Mouse (Mus musculus): ENCODE measurements around the gene Dppa3. TPM values are rescaled to one million over a fixed set of nuclear protein-coding genes. Genes with fewer than 3 reads are reported as not detected.
A peak's percentile ranks its signal among the peaks of the same experiment; 100 is the strongest.

Dppa3 gene
- polyA plus RNA-seq, 1 experiment, result 0.17 TPM

DNA sequence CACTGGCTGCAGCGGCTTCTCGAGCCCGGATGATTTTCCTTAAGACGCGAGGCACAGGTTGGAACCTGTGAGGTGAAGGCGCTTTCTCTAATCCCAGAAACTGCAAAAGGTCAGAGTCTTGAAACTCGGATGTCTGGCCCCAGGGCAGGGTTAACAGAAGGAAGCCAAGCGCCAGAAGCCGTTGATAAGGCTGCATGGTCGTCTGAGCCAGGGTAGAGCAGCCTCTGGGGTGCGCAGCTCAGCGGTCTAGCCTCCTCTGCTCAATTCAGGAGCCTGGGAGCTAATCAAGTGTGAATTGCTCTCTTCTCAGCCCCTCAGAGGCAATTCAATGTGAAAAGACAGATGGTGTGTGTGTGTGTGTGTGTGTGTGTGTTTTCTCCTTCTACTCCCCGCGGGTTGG lies 16.4 kb upstream of the Dppa3 start, which contains the start of gene Gdf3:
Gene Gdf3, minus strand, starts transcription at position 317 of the 400 bp plus-strand sequence.
- H3K27ac ChIP-seq (ENCODE audit: control insufficient read depth, insufficient read depth, low read depth, low read length), result no peak within 1 kb of the TSS

DNA sequence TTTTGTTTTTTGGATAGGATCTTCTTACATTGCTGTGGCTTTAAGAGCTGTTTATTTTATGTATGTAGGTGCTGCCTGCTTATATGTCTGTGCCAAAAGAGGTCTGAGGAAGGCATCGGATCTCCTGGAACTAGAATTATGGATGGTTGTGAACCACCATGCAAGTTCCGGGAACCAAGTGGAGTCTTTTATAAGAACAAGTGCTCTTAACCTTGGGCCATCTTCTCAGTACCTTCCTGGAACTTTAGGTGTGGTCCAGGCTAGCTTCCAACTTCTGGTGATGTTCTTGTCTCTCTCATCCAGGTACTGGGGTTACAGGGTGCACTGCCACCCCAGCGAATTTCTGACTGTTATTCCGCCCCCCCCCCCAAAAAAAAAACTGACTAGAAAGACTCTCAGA lies 13.8 kb upstream of the Dppa3 start:
- no peak overlapping the region for H3K4me3 ChIP-seq (ENCODE audit: control insufficient read depth, low read depth, low read length)
- no peak for TF ChIP-seq POLR2A (IDR thresholded peaks at IDR 0.05; ENCODE audit: control insufficient read depth, low read depth, low read length)
- TF ChIP-seq CTCF (IDR thresholded peaks at IDR 0.05; ENCODE audit: control insufficient read depth, insufficient read depth, insufficient replicate concordance, low read depth, low read length), result no peak
- no peaks in the 10 kb centered on the region for H3K36me3 ChIP-seq (ENCODE audit: control insufficient read depth, insufficient read depth, low read length)
- no peaks in the 10 kb centered on the region for H3K27me3 ChIP-seq (ENCODE audit: control insufficient read depth, insufficient read depth, low read length)
- peaks cover 9% of the 10 kb centered on the region for H3K4me1 ChIP-seq (ENCODE audit: control insufficient read depth, insufficient read depth, low read length)
- H3K27ac ChIP-seq (ENCODE audit: control insufficient read depth, insufficient read depth, low read depth, low read length), result no peak overlapping the region

More for the DNA sequence above, 16.4 kb upstream of the Dppa3 start, which contains the start of gene Gdf3:
- Histone ChIP-seq H3K27me3 (ENCODE audit: control insufficient read depth, insufficient read depth, low read length) (no peaks in the 10 kb centered on the region), H3K4me3 (ENCODE audit: control insufficient read depth, low read depth, low read length) (no peak within 1 kb of the TSS), H3K36me3 (ENCODE audit: control insufficient read depth, insufficient read depth, low read length) (no peaks in the 10 kb centered on the region), H3K4me1 (ENCODE audit: control insufficient read depth, insufficient read depth, low read length) (peaks cover 9% of the 10 kb centered on the region)
- no peak for TF ChIP-seq CTCF (IDR thresholded peaks at IDR 0.05; ENCODE audit: control insufficient read depth, insufficient read depth, insufficient replicate concordance, low read depth, low read length)
- TF ChIP-seq POLR2A (IDR thresholded peaks at IDR 0.05; ENCODE audit: control insufficient read depth, low read depth, low read length), result no peak

DNA sequence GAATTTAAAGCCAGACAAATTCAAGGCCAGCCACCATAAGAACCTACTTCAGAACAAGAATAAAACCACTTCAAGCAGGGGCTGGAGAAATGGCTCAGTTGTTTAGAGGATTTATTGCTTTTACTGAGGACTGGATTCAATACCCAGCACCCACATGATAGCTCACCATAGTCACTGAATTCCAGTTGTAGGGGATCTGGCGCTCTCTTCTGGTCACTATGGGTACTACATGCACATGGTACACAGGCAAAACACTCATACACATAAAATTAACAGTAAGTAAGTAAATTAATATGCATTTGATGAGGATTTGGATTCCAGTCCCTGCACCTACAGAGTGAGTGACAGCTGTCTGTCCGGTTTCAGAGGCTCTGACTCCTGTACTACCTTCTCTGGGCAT lies 12.2 kb upstream of the Dppa3 start:
- no peaks in the 10 kb centered on the region for H3K27me3 ChIP-seq (ENCODE audit: control insufficient read depth, insufficient read depth, low read length)
- no peak overlapping the region for H3K27ac ChIP-seq (ENCODE audit: control insufficient read depth, insufficient read depth, low read depth, low read length)
- no peaks in the 10 kb centered on the region for H3K36me3 ChIP-seq (ENCODE audit: control insufficient read depth, insufficient read depth, low read length)
- H3K4me1 ChIP-seq (ENCODE audit: control insufficient read depth, insufficient read depth, low read length), result peaks cover 7% of the 10 kb centered on the region
- H3K4me3 ChIP-seq (ENCODE audit: control insufficient read depth, low read depth, low read length), result no peak overlapping the region
- TF ChIP-seq CTCF (IDR thresholded peaks at IDR 0.05; ENCODE audit: control insufficient read depth, insufficient read depth, insufficient replicate concordance, low read depth, low read length), result peak; percentile 21; the same call in 1 of the 2 replicates
- TF ChIP-seq POLR2A (IDR thresholded peaks at IDR 0.05; ENCODE audit: control insufficient read depth, low read depth, low read length), result no peak

DNA sequence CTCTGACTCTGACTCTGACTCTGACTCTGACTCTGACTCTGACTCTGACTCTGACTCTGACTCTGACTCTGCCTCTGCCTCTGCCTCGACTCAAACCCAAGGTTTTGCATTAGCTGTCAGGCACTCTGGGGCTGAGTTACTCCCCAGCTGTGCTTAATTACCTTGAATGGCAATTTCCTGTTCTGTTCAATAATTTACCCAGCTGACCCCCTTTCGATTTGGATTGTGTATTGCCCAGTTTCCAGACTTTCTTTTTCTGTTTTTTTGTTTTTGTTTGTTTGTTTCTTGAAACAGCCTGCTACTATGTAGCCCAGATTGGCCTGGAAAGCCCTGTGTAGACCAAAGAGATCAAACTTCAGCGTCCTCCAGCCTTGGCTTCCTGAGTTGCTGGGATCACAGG lies 10.2 kb upstream of the Dppa3 start:
- H3K4me3 ChIP-seq (ENCODE audit: control insufficient read depth, low read depth, low read length), result no peak overlapping the region
- no peaks in the 10 kb centered on the region for H3K27me3 ChIP-seq (ENCODE audit: control insufficient read depth, insufficient read depth, low read length)
- no peaks in the 10 kb centered on the region for H3K4me1 ChIP-seq (ENCODE audit: control insufficient read depth, insufficient read depth, low read length)
- no peaks in the 10 kb centered on the region for H3K36me3 ChIP-seq (ENCODE audit: control insufficient read depth, insufficient read depth, low read length)
- TF ChIP-seq CTCF (IDR thresholded peaks at IDR 0.05; ENCODE audit: control insufficient read depth, insufficient read depth, insufficient replicate concordance, low read depth, low read length) (no peak), POLR2A (IDR thresholded peaks at IDR 0.05; ENCODE audit: control insufficient read depth, low read depth, low read length) (no peak)
- no peak overlapping the region for H3K27ac ChIP-seq (ENCODE audit: control insufficient read depth, insufficient read depth, low read depth, low read length)

DNA sequence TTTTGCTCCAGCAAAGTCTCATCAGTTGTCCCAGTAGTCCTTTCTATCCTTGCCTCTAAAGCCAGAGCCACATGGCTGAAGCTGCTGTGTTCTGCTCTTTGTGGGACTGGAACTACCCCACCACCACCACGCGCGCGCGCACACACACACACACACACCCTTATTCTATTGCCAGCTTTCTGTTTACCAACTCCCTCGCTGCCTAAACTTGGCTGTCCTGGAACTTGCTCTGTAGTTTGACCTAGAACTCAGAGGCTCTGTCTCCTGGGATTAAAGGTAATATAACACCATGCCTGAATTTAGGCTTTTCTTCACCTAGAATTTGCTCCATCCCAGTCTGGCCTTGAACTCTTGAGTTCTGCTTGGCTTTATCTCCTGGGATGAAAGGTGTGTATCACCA lies 5.1 kb upstream of the Dppa3 start:
- H3K36me3 ChIP-seq (ENCODE audit: control insufficient read depth, insufficient read depth, low read length), result no peaks in the 10 kb centered on the region
- TF ChIP-seq POLR2A (IDR thresholded peaks at IDR 0.05; ENCODE audit: control insufficient read depth, low read depth, low read length) (no peak), CTCF (IDR thresholded peaks at IDR 0.05; ENCODE audit: control insufficient read depth, insufficient read depth, insufficient replicate concordance, low read depth, low read length) (no peak)
- no peaks in the 10 kb centered on the region for H3K4me1 ChIP-seq (ENCODE audit: control insufficient read depth, insufficient read depth, low read length)
- H3K27ac ChIP-seq (ENCODE audit: control insufficient read depth, insufficient read depth, low read depth, low read length), result no peak overlapping the region
- H3K4me3 ChIP-seq (ENCODE audit: control insufficient read depth, low read depth, low read length), result no peak overlapping the region
- H3K27me3 ChIP-seq (ENCODE audit: control insufficient read depth, insufficient read depth, low read length), result no peaks in the 10 kb centered on the region

DNA sequence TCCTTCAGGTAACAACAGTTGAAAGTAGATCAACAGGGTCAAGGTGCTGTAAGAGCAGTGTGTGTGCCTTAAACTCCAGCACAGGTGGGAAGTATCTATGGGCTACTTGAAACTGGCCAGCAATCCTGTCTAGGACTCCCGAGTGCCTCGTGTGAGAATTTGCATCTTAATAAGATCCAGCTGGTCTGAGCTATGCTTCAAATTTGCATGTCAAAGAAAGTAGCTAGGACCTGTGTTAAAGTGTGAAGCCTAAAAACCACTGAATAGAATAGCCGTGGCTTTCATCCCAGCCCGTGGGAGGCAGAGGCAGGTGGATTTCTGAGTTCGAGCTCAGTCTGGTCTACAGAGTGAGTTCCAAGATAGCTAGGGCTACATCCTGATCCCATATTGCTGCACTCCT lies 1.7 kb upstream of the Dppa3 start:
- no peak overlapping the region for H3K27ac ChIP-seq (ENCODE audit: control insufficient read depth, insufficient read depth, low read depth, low read length)
- H3K4me3 ChIP-seq (ENCODE audit: control insufficient read depth, low read depth, low read length), result no peak overlapping the region
- peaks cover 5% of the 10 kb centered on the region; the same call in 1 of the 2 replicates for H3K27me3 ChIP-seq (ENCODE audit: control insufficient read depth, insufficient read depth, low read length)
- peaks cover 6% of the 10 kb centered on the region for H3K4me1 ChIP-seq (ENCODE audit: control insufficient read depth, insufficient read depth, low read length)
- H3K36me3 ChIP-seq (ENCODE audit: control insufficient read depth, insufficient read depth, low read length), result no peaks in the 10 kb centered on the region
- TF ChIP-seq CTCF (IDR thresholded peaks at IDR 0.05; ENCODE audit: control insufficient read depth, insufficient read depth, insufficient replicate concordance, low read depth, low read length) (no peak), POLR2A (IDR thresholded peaks at IDR 0.05; ENCODE audit: control insufficient read depth, low read depth, low read length) (no peak)

DNA sequence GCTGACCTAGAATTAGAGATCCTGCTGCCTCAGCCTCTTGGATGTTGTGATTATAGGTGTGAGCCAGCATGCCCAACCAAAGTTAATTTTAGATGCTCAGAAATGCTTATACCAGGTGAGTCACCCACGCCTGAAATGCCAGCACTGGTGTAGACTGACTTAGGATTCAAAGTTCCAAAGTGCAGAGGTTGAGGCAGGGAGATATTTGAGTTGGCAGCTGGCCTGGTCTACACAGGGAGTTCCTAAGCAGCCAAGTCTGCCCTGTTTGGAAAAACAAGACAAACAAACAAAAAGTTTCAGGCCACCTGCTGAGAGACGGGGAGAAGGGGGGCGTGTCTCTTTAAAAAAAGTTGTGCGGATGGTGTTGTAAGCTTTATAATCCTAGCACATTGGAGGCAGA lies 1.1 kb upstream of the Dppa3 start:
- Histone ChIP-seq H3K27ac (ENCODE audit: control insufficient read depth, insufficient read depth, low read depth, low read length) (no peak overlapping the region), H3K4me1 (ENCODE audit: control insufficient read depth, insufficient read depth, low read length) (peaks cover 6% of the 10 kb centered on the region), H3K36me3 (ENCODE audit: control insufficient read depth, insufficient read depth, low read length) (no peaks in the 10 kb centered on the region), H3K4me3 (ENCODE audit: control insufficient read depth, low read depth, low read length) (no peak overlapping the region), H3K27me3 (ENCODE audit: control insufficient read depth, insufficient read depth, low read length) (peaks cover 5% of the 10 kb centered on the region; the same call in 1 of the 2 replicates)
- TF ChIP-seq POLR2A (IDR thresholded peaks at IDR 0.05; ENCODE audit: control insufficient read depth, low read depth, low read length) (no peak), CTCF (IDR thresholded peaks at IDR 0.05; ENCODE audit: control insufficient read depth, insufficient read depth, insufficient replicate concordance, low read depth, low read length) (no peak)
